Mouse (Mus musculus) forebrain, embryonic 11.5 days (tissue): ENCODE data around the gene Cel. TPM values are rescaled to one million over a fixed set of nuclear protein-coding genes. Genes with fewer than 3 reads are reported as not detected.

ENCODE experiments used
- ATAC-seq: fragments of 200-750 bp; cut with Nextera tagmentation; replicated peaks from 2 replicates; pipeline ENCODE4 v1.8.0; 2017; ENCODE audit warnings: moderate TSS enrichment; ENCODE audit not compliant: low FRiP score
- DNase-seq: peaks from one replicate; pipeline ENCODE4 v3.0.0-alpha.2; 2017; ENCODE audit warnings: low spot score
- H3K27ac ChIP-seq: fragments of 300-500 bp; sonication (generic); 2 replicates; pipeline ENCODE4 v1.5.1; 2014; ENCODE audit warnings: low read depth, low read length
- H3K27me3 ChIP-seq: fragments of 300-500 bp; sonication (generic); 2 replicates; pipeline ENCODE4 v1.6.1; 2014; ENCODE audit warnings: mild to moderate bottlenecking, low read length, mixed read lengths; ENCODE audit not compliant: control insufficient read depth, insufficient read depth
- H3K36me3 ChIP-seq: fragments of 300-500 bp; sonication (generic); 2 replicates; pipeline ENCODE4 v1.6.1; 2014; ENCODE audit warnings: mild to moderate bottlenecking, low read length, moderate library complexity, mixed read lengths; ENCODE audit not compliant: control insufficient read depth, insufficient read depth
- H3K4me1 ChIP-seq: fragments of 300-500 bp; sonication (generic); replicated peaks from 2 replicates; pipeline ENCODE4 v1.6.1; 2014; ENCODE audit warnings: low read length, mixed read lengths; ENCODE audit not compliant: control insufficient read depth, insufficient read depth
- H3K4me2 ChIP-seq: fragments of 300-500 bp; sonication (generic); 2 replicates; pipeline ENCODE4 v1.6.1; 2014; ENCODE audit warnings: low read depth, mild to moderate bottlenecking, low read length, moderate library complexity, mixed read lengths; ENCODE audit not compliant: severe bottlenecking
- H3K4me3 ChIP-seq: fragments of 300-500 bp; sonication (generic); 2 replicates; pipeline ENCODE4 v1.5.1; 2014; ENCODE audit warnings: low read depth, low read length
- H3K9ac ChIP-seq: fragments of 300-500 bp; sonication (generic); 2 replicates; pipeline ENCODE4 v1.6.1; 2014; ENCODE audit warnings: low read length
- H3K9me3 ChIP-seq: fragments of 300-500 bp; sonication (generic); 2 replicates; pipeline ENCODE4 v1.6.1; 2016; ENCODE audit warnings: low read length, mixed read lengths; ENCODE audit not compliant: control insufficient read depth
- WGBS: fragments of 180-500 bp; shearing (Covaris S2); extraction: QIAGEN DNeasy Blood & Tissue Kit; methylation state at CpG from one replicate; pipeline ENCODE4 v1.1.7; 2014; 5-methylcytosine and 5-hydroxymethylcytosine counted together
- polyA plus RNA-seq: library from polyadenylated mRNA; unstranded; fragments of >200 nt; fragmentation: Nextera tagmentation; extraction: Ambion mirVana; gene quantifications from 2 replicates; pipeline ENCODE4 v1.2.1, GENCODE M21; 2014

The Cel gene
- polyA plus RNA-seq, result not detected in 2 replicates

- 75% methylated on average over 6 of the region's 6 CpGs for WGBS
- Histone ChIP-seq H3K27me3 (no peaks in the 10 kb centered on the region), H3K4me2 (no peak within 1 kb of the TSS), H3K4me1 (no peaks in the 10 kb centered on the region), H3K36me3 (peaks cover 6% of the 10 kb centered on the region; the same call in 1 of the 2 replicates), H3K9ac (no peak within 1 kb of the TSS), H3K4me3 (no peak within 1 kb of the TSS), H3K27ac (no peak within 1 kb of the TSS), H3K9me3 (no peaks in the 10 kb centered on the region)
- no peak for ATAC-seq
- DNase-seq, result no peak
These were observed at the start of gene Cel for GRCm38 (mm10) chr2:28563303-28563702. Gene Cel (minus strand): TSS chr2:28563403.

- Histone ChIP-seq H3K27ac (no peak overlapping the region), H3K4me2 (no peak overlapping the region), H3K27me3 (no peaks in the 10 kb centered on the region), H3K9ac (no peak overlapping the region), H3K4me3 (no peak overlapping the region), H3K9me3 (no peaks in the 10 kb centered on the region), H3K36me3 (no peaks in the 10 kb centered on the region), H3K4me1 (no peaks in the 10 kb centered on the region)
- 59% methylated on average over 10 of the region's 10 CpGs for WGBS
- no peak for DNase-seq
- no peak for ATAC-seq
These were observed 49.3 kb upstream of the Cel start for GRCm38 (mm10) chr2:28612436-28613063.

- whole genome bisulfite sequencing, result 87% methylated on average over 17 of the region's 17 CpGs
- Histone ChIP-seq H3K27me3 (no peaks in the 10 kb centered on the region), H3K9me3 (no peaks in the 10 kb centered on the region), H3K27ac (no peak overlapping the region), H3K4me1 (no peaks in the 10 kb centered on the region), H3K9ac (no peak overlapping the region), H3K4me2 (no peak overlapping the region), H3K36me3 (no peaks in the 10 kb centered on the region), H3K4me3 (no peak overlapping the region)
- no peak for DNase-seq
- no peak for ATAC-seq
These were observed 48.2 kb upstream of the Cel start for GRCm38 (mm10) chr2:28611407-28611787.

GRCm38 (mm10) chr2:28610716-28611406, 47.7 kb upstream of the Cel start:
- ATAC-seq (no peak), DNase-seq (no peak)
- no peak overlapping the region for H3K4me2 ChIP-seq
- H3K9ac ChIP-seq, result no peak overlapping the region
- WGBS, result 76% methylated on average over 12 of the region's 12 CpGs
- no peaks in the 10 kb centered on the region for H3K27me3 ChIP-seq
- no peaks in the 10 kb centered on the region for H3K4me1 ChIP-seq
- no peaks in the 10 kb centered on the region for H3K9me3 ChIP-seq
- H3K36me3 ChIP-seq, result no peaks in the 10 kb centered on the region
- H3K4me3 ChIP-seq, result no peak overlapping the region
- no peak overlapping the region for H3K27ac ChIP-seq

- Histone ChIP-seq H3K4me2 (no peak overlapping the region), H3K4me3 (no peak overlapping the region), H3K4me1 (no peaks in the 10 kb centered on the region), H3K27me3 (no peaks in the 10 kb centered on the region), H3K36me3 (no peaks in the 10 kb centered on the region), H3K27ac (no peak overlapping the region), H3K9me3 (no peaks in the 10 kb centered on the region), H3K9ac (no peak overlapping the region)
- DNase-seq, result no peak
- ATAC-seq, result no peak
- WGBS, result 89% methylated on average over 10 of the region's 10 CpGs
These were observed 46.6 kb upstream of the Cel start for GRCm38 (mm10) chr2:28609851-28610250.

GRCm38 (mm10) chr2:28607341-28608165, 44.4 kb upstream of the Cel start:
- DNase-seq (no peak), ATAC-seq (no peak)
- Histone ChIP-seq H3K36me3 (no peaks in the 10 kb centered on the region), H3K4me2 (no peak overlapping the region), H3K4me1 (no peaks in the 10 kb centered on the region), H3K9ac (no peak overlapping the region), H3K9me3 (no peaks in the 10 kb centered on the region), H3K27me3 (no peaks in the 10 kb centered on the region), H3K27ac (no peak overlapping the region), H3K4me3 (no peak overlapping the region)
- 48% methylated on average over 10 of the region's 10 CpGs for WGBS

- Histone ChIP-seq H3K36me3 (no peaks in the 10 kb centered on the region), H3K27ac (no peak overlapping the region), H3K9ac (no peak overlapping the region), H3K4me2 (no peak overlapping the region), H3K9me3 (no peaks in the 10 kb centered on the region), H3K4me3 (no peak overlapping the region), H3K4me1 (no peaks in the 10 kb centered on the region), H3K27me3 (no peaks in the 10 kb centered on the region)
- DNase-seq (no peak), ATAC-seq (no peak)
- WGBS, result 64% methylated on average over 8 of the region's 8 CpGs
These were observed 43.6 kb upstream of the Cel start for GRCm38 (mm10) chr2:28606601-28607340.

GRCm38 (mm10) chr2:28605789-28606541, 42.8 kb upstream of the Cel start:
- DNase-seq, result no peak
- Histone ChIP-seq H3K9ac (no peak overlapping the region), H3K36me3 (no peaks in the 10 kb centered on the region), H3K27me3 (no peaks in the 10 kb centered on the region), H3K4me3 (no peak overlapping the region), H3K27ac (no peak overlapping the region), H3K4me2 (no peak overlapping the region), H3K4me1 (no peaks in the 10 kb centered on the region), H3K9me3 (no peaks in the 10 kb centered on the region)
- WGBS, result 81% methylated on average over 14 of the region's 14 CpGs
- ATAC-seq, result no peak
